Mouse (Mus musculus) midbrain, postnatal 0 days (tissue): Measurements from ENCODE around the gene Tenm4. TPM values are rescaled to one million over a fixed set of nuclear protein-coding genes. Genes with fewer than 3 reads are reported as not detected.

Experiments used
- ATAC-seq: fragments of 200-750 bp; cut with Nextera tagmentation; 2 replicates; pipeline ENCODE4 v1.8.0; 2017; ENCODE audit warnings: moderate number of reproducible peaks, mild to moderate bottlenecking, moderate TSS enrichment, moderate library complexity; ENCODE audit not compliant: low FRiP score
- DNase-seq: peaks from one replicate; pipeline ENCODE4 v3.0.0-alpha.2; 2015; ENCODE audit warnings: low spot score
- H3K27ac ChIP-seq: fragments of 300-500 bp; sonication (generic); 2 replicates; pipeline ENCODE4 v1.5.1; 2014; ENCODE audit warnings: low read depth, mild to moderate bottlenecking, low read length, mixed read lengths
- H3K27me3 ChIP-seq: fragments of 300-500 bp; sonication (generic); 2 replicates; pipeline ENCODE4 v1.6.1; 2014; ENCODE audit warnings: low read length, control low read depth, mixed read lengths; ENCODE audit not compliant: insufficient read depth
- H3K36me3 ChIP-seq: fragments of 300-500 bp; sonication (generic); 2 replicates; pipeline ENCODE4 v1.6.1; 2014; ENCODE audit warnings: low read length, control low read depth, mixed read lengths; ENCODE audit not compliant: insufficient read depth
- H3K4me1 ChIP-seq: fragments of 300-500 bp; sonication (generic); 2 replicates; pipeline ENCODE4 v1.6.1; 2014; ENCODE audit warnings: mild to moderate bottlenecking, control low read depth, antibody characterized with exemption, low read length, mixed read lengths; ENCODE audit not compliant: insufficient read depth
- H3K4me2 ChIP-seq: fragments of 300-500 bp; sonication (generic); 2 replicates; pipeline ENCODE4 v1.6.1; 2014; ENCODE audit warnings: low read depth, mild to moderate bottlenecking, low read length, mixed read lengths; ENCODE audit not compliant: poor library complexity, severe bottlenecking
- H3K4me3 ChIP-seq: fragments of 300-500 bp; sonication (generic); 2 replicates; pipeline ENCODE4 v1.5.1; 2014; ENCODE audit warnings: low read depth, mild to moderate bottlenecking, low read length, moderate library complexity
- H3K9ac ChIP-seq: fragments of 300-500 bp; sonication (generic); replicated peaks from 2 replicates; pipeline ENCODE4 v1.6.1; 2014; ENCODE audit warnings: mild to moderate bottlenecking, low read length, moderate library complexity, mixed read lengths; ENCODE audit not compliant: poor library complexity, severe bottlenecking
- H3K9me3 ChIP-seq: fragments of 300-500 bp; sonication (generic); 2 replicates; pipeline ENCODE4 v1.6.1; 2016; ENCODE audit warnings: low read length, control low read depth
- CTCF ChIP-seq: IDR thresholded peaks from 2 replicates; pipeline ENCODE4 v1.5.1; 2016; ENCODE audit warnings: antibody characterized with exemption, mild to moderate bottlenecking
- WGBS: fragments of 180-500 bp; shearing (Covaris S2); extraction: QIAGEN DNeasy Blood & Tissue Kit; methylation state at CpG from one replicate; pipeline ENCODE4 v1.1.7; 2014; 5-methylcytosine and 5-hydroxymethylcytosine counted together
- polyA plus RNA-seq: library from polyadenylated mRNA; unstranded; fragments of >200 nt; fragmentation: Nextera tagmentation; extraction: Ambion mirVana; gene quantifications from 2 replicates; pipeline ENCODE4 v1.2.1, GENCODE M21; 2015
- total RNA-seq: library from RNA; depleted of rRNA; stranded (reverse); fragments of >200 nt; gene quantifications from 2 replicates; pipeline ENCODE4 v1.2.3, GENCODE M21; 2014

The Tenm4 gene
- total and polyA plus RNA-seq, 2 experiments from 2014 or later: 35.9 to 56.0 TPM

- no peaks in the 10 kb centered on the region for H3K36me3 ChIP-seq
- no peak for ATAC-seq
- 88% methylated on average over 2 of the region's 2 CpGs for WGBS
- DNase-seq: no peak
- no peak overlapping the region for H3K9ac ChIP-seq
- TF ChIP-seq CTCF: no peak
- H3K4me2 ChIP-seq: no peak overlapping the region
- no peak overlapping the region for H3K4me3 ChIP-seq
- no peak overlapping the region for H3K27ac ChIP-seq
- H3K9me3 ChIP-seq: no peaks in the 10 kb centered on the region
- H3K4me1 ChIP-seq: no peaks in the 10 kb centered on the region
- H3K27me3 ChIP-seq: no peaks in the 10 kb centered on the region
Measured at GRCm38 (mm10) chr7:96341479-96341878, 170.4 kb downstream of the Tenm4 start.

GRCm38 (mm10) chr7:96342996-96343395 lies 171.9 kb downstream of the Tenm4 start:
- TF ChIP-seq CTCF: no peak
- WGBS: 83% methylated on average over 6 of the region's 6 CpGs
- Histone ChIP-seq H3K4me2 (no peak overlapping the region), H3K4me3 (no peak overlapping the region), H3K9ac (no peak overlapping the region), H3K27me3 (no peaks in the 10 kb centered on the region), H3K27ac (no peak overlapping the region), H3K36me3 (no peaks in the 10 kb centered on the region), H3K9me3 (no peaks in the 10 kb centered on the region), H3K4me1 (no peaks in the 10 kb centered on the region)
- DNase-seq: no peak
- no peak for ATAC-seq

- no peaks in the 10 kb centered on the region for H3K9me3 ChIP-seq
- H3K4me1 ChIP-seq: no peaks in the 10 kb centered on the region
- no peak for TF ChIP-seq CTCF
- H3K4me3 ChIP-seq: no peak overlapping the region
- H3K27me3 ChIP-seq: no peaks in the 10 kb centered on the region
- no peak for ATAC-seq
- H3K27ac ChIP-seq: no peak overlapping the region
- no peak for DNase-seq
- no peaks in the 10 kb centered on the region for H3K36me3 ChIP-seq
- no peak overlapping the region for H3K9ac ChIP-seq
- WGBS: 97% methylated on average over 2 of the region's 2 CpGs
- no peak overlapping the region for H3K4me2 ChIP-seq
Measured at GRCm38 (mm10) chr7:96343667-96344066, 172.6 kb downstream of the Tenm4 start.

- no peak for TF ChIP-seq CTCF
- no peaks in the 10 kb centered on the region for H3K36me3 ChIP-seq
- ATAC-seq: no peak
- DNase-seq: no peak
- H3K4me1 ChIP-seq: peaks cover 3% of the 10 kb centered on the region; the same call in 1 of the 2 replicates
- H3K4me3 ChIP-seq: no peak overlapping the region
- no peak overlapping the region for H3K4me2 ChIP-seq
- H3K27me3 ChIP-seq: no peaks in the 10 kb centered on the region
- H3K9me3 ChIP-seq: no peaks in the 10 kb centered on the region
- 75% methylated on average over 8 of the region's 8 CpGs for WGBS
- no peak overlapping the region for H3K9ac ChIP-seq
- no peak overlapping the region for H3K27ac ChIP-seq
Measured at GRCm38 (mm10) chr7:96352671-96353070, 181.6 kb downstream of the Tenm4 start.

- Histone ChIP-seq H3K4me2 (no peak overlapping the region), H3K4me1 (peaks cover 3% of the 10 kb centered on the region; the same call in 1 of the 2 replicates), H3K9me3 (no peaks in the 10 kb centered on the region), H3K27me3 (no peaks in the 10 kb centered on the region), H3K9ac (no peak overlapping the region), H3K4me3 (no peak overlapping the region), H3K36me3 (no peaks in the 10 kb centered on the region), H3K27ac (no peak overlapping the region)
- ATAC-seq: no peak
- no peak for TF ChIP-seq CTCF
- DNase-seq: no peak
- 13% methylated on average over 2 of the region's 3 CpGs for WGBS
Measured at GRCm38 (mm10) chr7:96356285-96356811, 185.3 kb downstream of the Tenm4 start.

- Histone ChIP-seq H3K4me1 (peaks cover 3% of the 10 kb centered on the region; the same call in 1 of the 2 replicates), H3K9me3 (no peaks in the 10 kb centered on the region), H3K27me3 (no peaks in the 10 kb centered on the region), H3K4me3 (no peak overlapping the region), H3K9ac (no peak overlapping the region), H3K4me2 (no peak overlapping the region), H3K36me3 (no peaks in the 10 kb centered on the region), H3K27ac (no peak overlapping the region)
- DNase-seq (peak; percentile 54), ATAC-seq (no peak)
- 40% methylated on average over 6 of the region's 6 CpGs for WGBS
- TF ChIP-seq CTCF: no peak
Measured at GRCm38 (mm10) chr7:96357550-96357949, 186.5 kb downstream of the Tenm4 start.
